Mouse (Mus musculus) heart, postnatal 4 days (tissue): ENCODE measurements at regions not wholly inside any gene's neighbourhood (a gene's known extent, or its start where the extent isn't known, plus 50 kb on each side); places are given as distances from the start of the nearest gene placed in this dataset.
"Not testable (repeated sequence)": the region's sequence is repeated elsewhere in the genome, so short reads cannot be mapped to it uniquely, and the experiment has no call there.

Source experiments
- DNase-seq: peaks from one replicate; pipeline ENCODE4 v3.0.0; 2021

- no peak for DNase-seq
Measured at GRCm38 (mm10) chr12:77589416-77589815, 351.5 kb downstream of the Fut8 start.

GRCm38 (mm10) chr12:77594092-77594491, 356.2 kb downstream of the Fut8 start:
- DNase-seq, result no peak

- peak; percentile 5 for DNase-seq
Measured at GRCm38 (mm10) chr12:77594657-77595056, 356.7 kb downstream of the Fut8 start.

GRCm38 (mm10) chr12:77595821-77596220, 357.9 kb downstream of the Fut8 start:
- DNase-seq, result peak; percentile 2

GRCm38 (mm10) chr12:77596676-77597075, 358.8 kb downstream of the Fut8 start:
- peak; percentile 50 for DNase-seq

GRCm38 (mm10) chr12:77597627-77598333, 359.9 kb downstream of the Fut8 start:
- peak; percentile 78 for DNase-seq

GRCm38 (mm10) chr12:77598334-77598715, 360.4 kb downstream of the Fut8 start:
- peak; percentile 39 for DNase-seq

- no peak for DNase-seq
Measured at GRCm38 (mm10) chr12:77599391-77599790, 361.5 kb downstream of the Fut8 start.

GRCm38 (mm10) chr12:77603832-77604501, 366.0 kb downstream of the Fut8 start:
- no peak for DNase-seq

- DNase-seq, result no peak
Measured at GRCm38 (mm10) chr12:77617552-77617951, 379.6 kb downstream of the Fut8 start.

GRCm38 (mm10) chr12:77622243-77622642, 384.3 kb downstream of the Fut8 start:
- no peak for DNase-seq

GRCm38 (mm10) chr12:77624323-77624722, 386.4 kb downstream of the Fut8 start:
- not testable (repeated sequence) for DNase-seq

GRCm38 (mm10) chr12:77628358-77628850, 390.5 kb downstream of the Fut8 start:
- DNase-seq, result no peak

- DNase-seq, result no peak
Measured at GRCm38 (mm10) chr12:77633981-77634650, 396.2 kb downstream of the Fut8 start.

GRCm38 (mm10) chr12:77638266-77638665, 400.3 kb downstream of the Fut8 start:
- DNase-seq, result peak; percentile 27

- DNase-seq, result no peak
Measured at GRCm38 (mm10) chr12:77642336-77642735, 404.4 kb downstream of the Fut8 start.

- DNase-seq, result no peak
Measured at GRCm38 (mm10) chr12:77647841-77648240, 409.9 kb downstream of the Fut8 start.

- no peak for DNase-seq
Measured at GRCm38 (mm10) chr12:77654282-77654681, 416.4 kb downstream of the Fut8 start.

- no peak for DNase-seq
Measured at GRCm38 (mm10) chr12:77657060-77657459, 419.1 kb downstream of the Fut8 start.

- DNase-seq, result no peak
Measured at GRCm38 (mm10) chr12:77657878-77658277, 420.0 kb downstream of the Fut8 start.

- no peak for DNase-seq
Measured at GRCm38 (mm10) chr12:77663180-77663579, 425.3 kb downstream of the Fut8 start.

- DNase-seq, result no peak
Measured at GRCm38 (mm10) chr12:77663665-77664374, 425.9 kb downstream of the Fut8 start.

- DNase-seq, result no peak
Measured at GRCm38 (mm10) chr12:77666411-77666810, 428.5 kb downstream of the Fut8 start.
